Comparison of ENCODE assay signal across 18 mouse cellular contexts in genomic region chr10:61312159-61312558, GRCm38 (mm10). TPM values are rescaled to one million over a fixed set of nuclear protein-coding genes. Genes with fewer than 3 reads are reported as not detected.
DNase-seq lines count a peak whose midpoint lies in the region; ATAC-seq and TF ChIP-seq lines count a peak whose summit lies in the region.
"Had no signal": no experiment of that assay in that cellular context is flagged by ENCODE, and none has a peak within 500 bp of the region (broad histone marks: within the 10 kb centered on the region; RNA-seq: fewer than 3 reads in every experiment).

No protein-coding gene starts in this region.

- H3K4me1 ChIP-seq in heart, embryonic 13.5 days, result peaks cover 35% of the 10 kb centered on the region
- H3K4me1 ChIP-seq in heart, postnatal 0 days (ENCODE audit: control insufficient read depth, insufficient read depth), result peaks cover 12% of the 10 kb centered on the region

- H3K9ac ChIP-seq in heart, embryonic 13.5 days, result peak overlapping the region; percentile 41; the same call in 1 of the 2 replicates
- H3K9ac ChIP-seq in heart, postnatal 0 days (replicated peaks; ENCODE audit: low read depth, low read length), result no peak overlapping the region
- H3K9ac ChIP-seq: lung, embryonic 15.5 days had no signal

- no peak overlapping the region for H3K4me3 ChIP-seq in heart, embryonic 13.5 days
- H3K4me3 ChIP-seq in heart, postnatal 0 days (ENCODE audit: low read depth, low read length), result no peak overlapping the region
- H3K4me3 ChIP-seq: lung, embryonic 15.5 days had no signal

- WGBS in heart, embryonic 13.5 days, result 24% methylated on average over 6 of the region's 6 CpGs
- WGBS in heart, postnatal 0 days, result 33% methylated on average over 6 of the region's 6 CpGs

- no peak overlapping the region for H3K4me2 ChIP-seq in heart, embryonic 13.5 days
- H3K4me2 ChIP-seq in heart, postnatal 0 days (ENCODE audit: low read depth, low read length), result no peak overlapping the region
- H3K4me2 ChIP-seq: lung, embryonic 15.5 days had no signal

- TF ChIP-seq CTCF in heart, postnatal 0 days (IDR thresholded peaks at IDR 0.05; ENCODE audit: low read depth), result no peak

- H3K9me3 ChIP-seq in heart, embryonic 13.5 days, result no peaks in the 10 kb centered on the region
- no peaks in the 10 kb centered on the region for H3K9me3 ChIP-seq in heart, postnatal 0 days (replicated peaks; ENCODE audit: control insufficient read depth, low read length)
- H3K9me3 ChIP-seq: lung, embryonic 15.5 days had no signal

- no peak for TF ChIP-seq EP300 in heart, postnatal 0 days (IDR thresholded peaks at IDR 0.05; ENCODE audit: low read depth)

- H3K27me3 ChIP-seq in heart, embryonic 13.5 days (replicated peaks), result no peaks in the 10 kb centered on the region
- H3K27me3 ChIP-seq in heart, postnatal 0 days (ENCODE audit: control insufficient read depth, insufficient read depth, low read length), result no peaks in the 10 kb centered on the region
- H3K27me3 ChIP-seq: lung, embryonic 15.5 days had no signal

- H3K36me3 ChIP-seq in heart, embryonic 13.5 days, result no peaks in the 10 kb centered on the region; the same call in 1 of the 2 replicates
- no peaks in the 10 kb centered on the region for H3K36me3 ChIP-seq in heart, postnatal 0 days (replicated peaks; ENCODE audit: control insufficient read depth, insufficient read depth, low read length)
- H3K36me3 ChIP-seq: G1E; lung, embryonic 15.5 days had no signal

- 0 out of 2 replicates have a peak, but pooled peaks have one; percentile 37 for ATAC-seq in heart, embryonic 13.5 days (ENCODE audit: extremely low read depth, insufficient number of reproducible peaks, low FRiP score, low TSS enrichment)
- peak; percentile 90 for ATAC-seq in heart, postnatal 0 days (ENCODE audit: insufficient read depth, low read depth)
- ATAC-seq: activated CD4-positive, CD25-positive, alpha-beta regulatory T cell, adult 4 months had no signal

- H3K27ac ChIP-seq in heart, embryonic 13.5 days (replicated peaks), result peak overlapping the region; percentile 81
- H3K27ac ChIP-seq in heart, postnatal 0 days (ENCODE audit: low read depth), result peak overlapping the region; percentile 76
- H3K27ac ChIP-seq: lung, embryonic 15.5 days had no signal

- DNase-seq in heart, adult 8-10 months (ENCODE audit: low spot score), result no peak
- peak; percentile 46 for DNase-seq in ZHBTc4 (ENCODE audit: low read depth, low spot score)
- DNase-seq in heart, postnatal 0 days (ENCODE audit: low spot score), result peak; percentile 87
- peak; percentile 17 for DNase-seq in kidney, postnatal 14 days
- no peak for DNase-seq in frontal cortex, adult 2 months (ENCODE audit: extremely low spot score in 1 of 2, low spot score in 1 of 2)
- DNase-seq in urinary bladder, adult 18-20 months (ENCODE audit: low spot score in 2 of 2), result no peak
- DNase-seq in urinary bladder, adult 2 months (ENCODE audit: low spot score), result no peak
- DNase-seq: B cell, adult 2 months; cerebellum, postnatal 25 days; layer of hippocampus, postnatal 36 days; right cerebral cortex, postnatal 14 days; thymus, postnatal 25 days had no signal

RNA-seq across cellular contexts. Expression of gene Prf1, which starts 14.5 kb away (rescaled TPM):
- 0.08 TPM in 1 of 2 replicates, not detected in the other for polyA plus RNA-seq in heart, embryonic 13.5 days (2015; fragmentation: Nextera tagmentation; extraction: Ambion mirVana)
- total RNA-seq in heart, adult 8-10 months (2022), result under 1 TPM in 2 of 4 experiments, not detected in 2; 0.16 to 0.23 TPM
- total RNA-seq in heart, postnatal 0 days (2014; rRNA removed; ENCODE audit: low replicate concordance), result not detected in 2 replicates
- polyA plus RNA-seq in heart, postnatal 0 days (2015; fragmentation: Nextera tagmentation; extraction: Ambion mirVana), result 0.04 TPM in 1 of 2 replicates, not detected in the other
- polyA plus RNA-seq in frontal cortex, adult 2 months (2012; rRNA removed), result 0.10 and 0.38 TPM in 2 replicates
- 0.74 and 0.94 TPM in 2 replicates for polyA plus RNA-seq in urinary bladder, adult 2 months (2012; rRNA removed)
- total RNA-seq: heart, postnatal 14 days; layer of hippocampus, postnatal 36 days had no signal
- polyA plus RNA-seq: G1E; intestine, embryonic 14.5 days; lung, embryonic 15.5 days had no signal

RNA-seq across cellular contexts. Expression of gene Adamts14, which starts 38.9 kb away (rescaled TPM):
- 0.76 and 1.3 TPM in 2 replicates for polyA plus RNA-seq in heart, embryonic 13.5 days (2015; fragmentation: Nextera tagmentation; extraction: Ambion mirVana)
- 1 to 10 TPM in 2 of 4 experiments, under 1 TPM in 2; 0.69 to 1.3 (median 0.96) TPM for total RNA-seq in heart, adult 8-10 months (2022)
- total RNA-seq in heart, postnatal 0 days (2014; rRNA removed; ENCODE audit: low replicate concordance), result 4.3 and 6.1 TPM in 2 replicates
- polyA plus RNA-seq in heart, postnatal 0 days (2015; fragmentation: Nextera tagmentation; extraction: Ambion mirVana), result 1.0 and 1.2 TPM in 2 replicates
- polyA plus RNA-seq in frontal cortex, adult 2 months (2012; rRNA removed), result 0.38 and 0.50 TPM in 2 replicates
- polyA plus RNA-seq in urinary bladder, adult 2 months (2012; rRNA removed), result 1.3 and 1.9 TPM in 2 replicates
- total RNA-seq: G1E had no signal
- polyA plus RNA-seq: activated CD4-positive, CD25-positive, alpha-beta regulatory T cell, adult 4 months; G1E had no signal

Comparison
In these comparisons a context has a peak if more than half of its experiments do, and no peak if none do; other contexts are left out.
1. DNase-seq: peak in ZHBTc4 (single experiment), heart, postnatal 0 days (single experiment) and kidney, postnatal 14 days (single experiment); none in heart, adult 8-10 months (single experiment), frontal cortex, adult 2 months (0 of 2), urinary bladder, adult 18-20 months (0 of 2) and urinary bladder, adult 2 months (single experiment).